8 mouse cellular contexts compared by ENCODE assay signal in the genomic region with DNA sequence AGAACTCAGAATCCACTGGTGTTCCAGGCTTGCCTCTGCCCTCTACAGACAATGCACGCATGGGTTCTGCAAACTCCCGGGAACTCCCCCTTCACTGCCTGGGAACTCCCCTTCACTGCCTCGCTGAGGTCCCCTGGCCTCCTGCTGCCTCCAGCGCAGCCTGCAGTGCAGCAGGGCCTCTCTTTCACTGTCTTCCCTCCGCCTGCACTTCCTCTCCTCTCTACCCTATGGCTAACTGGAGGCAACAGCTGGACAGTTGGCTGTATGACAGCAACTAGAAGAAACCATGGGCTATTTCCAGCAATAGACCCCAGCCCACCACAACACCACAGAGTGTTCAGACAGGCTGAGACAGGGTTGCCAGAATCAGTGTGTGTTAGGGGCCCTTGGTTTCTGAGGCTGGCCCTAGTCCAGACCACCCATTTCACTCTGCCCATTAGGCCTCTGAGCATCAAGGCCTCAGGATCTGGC. TPM values are rescaled to one million over a fixed set of nuclear protein-coding genes. Genes with fewer than 3 reads are reported as not detected.
A peak's percentile ranks its signal among the peaks of the same experiment; 100 is the strongest.
DNase-seq lines count a peak whose midpoint lies in the region; ATAC-seq lines count a peak whose summit lies in the region.

No protein-coding gene starts in this region.

- H3K4me2 ChIP-seq in midbrain, embryonic 11.5 days = no peak overlapping the region
- peak overlapping the region; percentile 39 for H3K4me2 ChIP-seq in heart, embryonic 14.5 days (ENCODE audit: low read length)
- H3K4me2 ChIP-seq in limb, embryonic 12.5 days = no peak overlapping the region
- no peak overlapping the region for H3K4me2 ChIP-seq in midbrain, embryonic 15.5 days

- peaks cover 21% of the 10 kb centered on the region for H3K4me1 ChIP-seq in midbrain, embryonic 10.5 days
- peaks cover 3% of the 10 kb centered on the region for H3K4me1 ChIP-seq in midbrain, embryonic 11.5 days (ENCODE audit: control insufficient read depth, insufficient read depth, low read length)
- peaks cover 46 to 99% of the 10 kb centered on the region in 2 experiments for H3K4me1 ChIP-seq in heart, embryonic 14.5 days (ENCODE audit: control insufficient read depth in 2 of 2, insufficient read depth in 2 of 2, low read length in 2 of 2)
- H3K4me1 ChIP-seq in limb, embryonic 12.5 days (replicated peaks) = peaks cover 35% of the 10 kb centered on the region
- H3K4me1 ChIP-seq in midbrain, embryonic 15.5 days = peaks cover 13% of the 10 kb centered on the region

- no peak overlapping the region for H3K4me3 ChIP-seq in midbrain, embryonic 10.5 days
- no peak overlapping the region for H3K4me3 ChIP-seq in midbrain, embryonic 11.5 days (ENCODE audit: low read depth, low read length)
- H3K4me3 ChIP-seq in heart, embryonic 14.5 days (ENCODE audit: control insufficient read depth in 1 of 2, insufficient read depth in 1 of 2, low read depth in 1 of 2, low read length in 2 of 2) = no peak overlapping the region
- H3K4me3 ChIP-seq in limb, embryonic 12.5 days (replicated peaks) = no peak overlapping the region
- H3K4me3 ChIP-seq in midbrain, embryonic 15.5 days = no peak overlapping the region

- 25% methylated on average over 5 of the region's 5 CpGs for WGBS in midbrain, embryonic 10.5 days
- WGBS in midbrain, embryonic 11.5 days = 15% methylated on average over 5 of the region's 5 CpGs
- WGBS in heart, embryonic 14.5 days = 3% methylated on average over 5 of the region's 5 CpGs
- WGBS in limb, embryonic 12.5 days = 31% methylated on average over 5 of the region's 5 CpGs
- WGBS in midbrain, embryonic 15.5 days = 17% methylated on average over 5 of the region's 5 CpGs

- H3K36me3 ChIP-seq in midbrain, embryonic 10.5 days = 0 out of 2 replicates have a peak, but pooled peaks cover 3% of the 10 kb centered on the region
- no peaks in the 10 kb centered on the region for H3K36me3 ChIP-seq in midbrain, embryonic 11.5 days (ENCODE audit: control insufficient read depth, insufficient read depth, low read length)
- H3K36me3 ChIP-seq in heart, embryonic 14.5 days (ENCODE audit: control insufficient read depth, insufficient read depth, low read length) = peaks cover 11% of the 10 kb centered on the region; the same call in 1 of the 2 replicates
- 0 out of 2 replicates have a peak, but pooled peaks cover 5% of the 10 kb centered on the region for H3K36me3 ChIP-seq in limb, embryonic 12.5 days
- H3K36me3 ChIP-seq in midbrain, embryonic 15.5 days (replicated peaks) = no peaks in the 10 kb centered on the region

- H3K9me3 ChIP-seq in midbrain, embryonic 10.5 days (replicated peaks) = no peaks in the 10 kb centered on the region
- H3K9me3 ChIP-seq in midbrain, embryonic 11.5 days (ENCODE audit: control insufficient read depth, low read length) = no peaks in the 10 kb centered on the region
- H3K9me3 ChIP-seq in heart, embryonic 14.5 days (ENCODE audit: control insufficient read depth, low read length) = no peaks in the 10 kb centered on the region
- no peaks in the 10 kb centered on the region for H3K9me3 ChIP-seq in limb, embryonic 12.5 days
- H3K9me3 ChIP-seq in midbrain, embryonic 15.5 days = no peaks in the 10 kb centered on the region

- no peaks in the 10 kb centered on the region for H3K27me3 ChIP-seq in midbrain, embryonic 10.5 days (ENCODE audit: low read depth, poor library complexity, severe bottlenecking)
- no peaks in the 10 kb centered on the region for H3K27me3 ChIP-seq in midbrain, embryonic 11.5 days (ENCODE audit: control insufficient read depth, insufficient read depth, low read length)
- H3K27me3 ChIP-seq in heart, embryonic 14.5 days (ENCODE audit: control insufficient read depth, insufficient read depth, low read length) = no peaks in the 10 kb centered on the region
- H3K27me3 ChIP-seq in limb, embryonic 12.5 days = no peaks in the 10 kb centered on the region
- H3K27me3 ChIP-seq in midbrain, embryonic 15.5 days (replicated peaks) = no peaks in the 10 kb centered on the region

- ATAC-seq in midbrain, embryonic 11.5 days (ENCODE audit: low FRiP score) = no peak; the same call in 1 of the 2 replicates
- ATAC-seq in common myeloid progenitor, adult 5-6 weeks (replicated peaks; ENCODE audit: low read depth, poor library complexity, severe bottlenecking) = peak; percentile 59
- peak; percentile 73 for ATAC-seq in heart, embryonic 14.5 days (ENCODE audit: insufficient number of reproducible peaks, insufficient read depth, low FRiP score, low read depth)
- ATAC-seq in limb, embryonic 12.5 days (ENCODE audit: insufficient number of reproducible peaks, insufficient read depth, low FRiP score, low TSS enrichment, low read depth) = no peak
- ATAC-seq in midbrain, embryonic 15.5 days (replicated peaks) = peak; percentile 59; the same call in 1 of the 2 replicates

- DNase-seq in midbrain, embryonic 10.5 days (ENCODE audit: low spot score) = no peak
- DNase-seq in midbrain, embryonic 11.5 days (ENCODE audit: low spot score, missing footprints) = no peak
- peak; percentile 46 to 63 for DNase-seq in thymus, postnatal 36 days
- no peak for DNase-seq in right cerebral cortex, postnatal 14 days

- no peak overlapping the region for H3K9ac ChIP-seq in midbrain, embryonic 11.5 days (ENCODE audit: low read length)
- H3K9ac ChIP-seq in heart, embryonic 14.5 days (ENCODE audit: low read length) = peak overlapping the region; percentile 58
- H3K9ac ChIP-seq in limb, embryonic 12.5 days (replicated peaks) = 0 out of 2 replicates have a peak overlapping the region, but pooled peaks have one; percentile 18
- no peak overlapping the region for H3K9ac ChIP-seq in midbrain, embryonic 15.5 days

- peak overlapping the region; percentile 63 for H3K27ac ChIP-seq in midbrain, embryonic 10.5 days (replicated peaks)
- no peak overlapping the region for H3K27ac ChIP-seq in midbrain, embryonic 11.5 days (ENCODE audit: low read depth, low read length)
- H3K27ac ChIP-seq in heart, embryonic 14.5 days (replicated peaks in 1 of 2; ENCODE audit: control insufficient read depth in 1 of 2, insufficient read depth in 1 of 2, low read depth in 2 of 2, low read length in 2 of 2) = peak overlapping the region; percentile 84 to 95
- peak overlapping the region; percentile 72 for H3K27ac ChIP-seq in limb, embryonic 12.5 days
- peak overlapping the region; percentile 37; the same call in 1 of the 2 replicates for H3K27ac ChIP-seq in midbrain, embryonic 15.5 days

RNA-seq across cellular contexts. Expression of a gene that starts 9.5 kb away (rescaled TPM):
- polyA plus RNA-seq in midbrain, embryonic 10.5 days (2016; fragmentation: Nextera tagmentation; extraction: Ambion mirVana) = 18.3 and 18.4 TPM in 2 replicates
- 13.8 and 14.9 TPM in 2 replicates for polyA plus RNA-seq in midbrain, embryonic 11.5 days (2014; fragmentation: Nextera tagmentation; extraction: Ambion mirVana)
- total RNA-seq in common myeloid progenitor, adult 5-6 weeks (2017) = 27.0 and 34.7 TPM in 2 replicates
- polyA plus RNA-seq in heart, embryonic 14.5 days (2014; fragmentation: Nextera tagmentation; extraction: Ambion mirVana) = 58.5 and 60.6 TPM in 2 replicates
- polyA plus RNA-seq in limb, embryonic 12.5 days (2016; fragmentation: Nextera tagmentation; extraction: Ambion mirVana) = 32.9 and 37.4 TPM in 2 replicates
- polyA plus RNA-seq in midbrain, embryonic 15.5 days (2015; fragmentation: Nextera tagmentation; extraction: Ambion mirVana) = 7.5 and 7.8 TPM in 2 replicates

Comparison
In these comparisons a context has a peak if more than half of its experiments do, and no peak if none do; other contexts are left out.
1. ATAC-seq: peak in common myeloid progenitor, adult 5-6 weeks (single experiment), heart, embryonic 14.5 days (single experiment) and midbrain, embryonic 15.5 days (single experiment); none in midbrain, embryonic 11.5 days (single experiment) and limb, embryonic 12.5 days (single experiment).
2. DNase-seq: peak in thymus, postnatal 36 days (2 of 2); none in midbrain, embryonic 10.5 days (single experiment), midbrain, embryonic 11.5 days (single experiment) and right cerebral cortex, postnatal 14 days (single experiment).
3. H3K9ac ChIP-seq: peak in heart, embryonic 14.5 days (single experiment) and limb, embryonic 12.5 days (single experiment); none in midbrain, embryonic 11.5 days (single experiment) and midbrain, embryonic 15.5 days (single experiment).